8 mouse cellular contexts compared by ENCODE assay signal in the genomic region with DNA sequence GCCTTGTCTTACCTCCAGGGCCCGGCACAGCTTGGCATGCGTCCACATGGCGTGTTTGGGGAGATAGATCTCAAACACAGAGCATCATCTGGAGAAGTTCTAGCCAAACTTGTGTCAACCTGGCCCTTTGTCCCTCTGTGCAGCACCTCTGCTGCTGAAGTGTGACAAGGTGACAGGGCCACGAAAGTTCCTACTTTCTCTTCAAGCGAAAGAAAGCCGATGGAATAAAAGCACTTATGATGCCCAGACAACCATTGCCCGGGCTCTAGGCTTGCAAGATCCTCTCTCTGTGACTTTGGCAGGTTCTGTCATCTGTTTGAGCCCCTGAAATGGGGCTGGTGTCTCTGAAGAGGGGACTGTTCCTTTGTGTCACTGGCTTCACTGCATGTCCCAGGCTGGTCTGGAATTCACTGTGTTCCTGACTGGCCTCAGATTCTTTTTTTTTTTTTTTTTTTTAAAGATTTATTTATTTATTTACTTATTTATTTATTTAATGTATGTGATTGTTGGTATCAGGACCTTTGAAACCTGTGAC. TPM values are rescaled to one million over a fixed set of nuclear protein-coding genes. Genes with fewer than 3 reads are reported as not detected.
DNase-seq lines count a peak whose midpoint lies in the region; ATAC-seq and TF ChIP-seq lines count a peak whose summit lies in the region.

No protein-coding gene starts in this region.

- no peaks in the 10 kb centered on the region for H3K27me3 ChIP-seq in heart, embryonic 11.5 days (ENCODE audit: control insufficient read depth, insufficient read depth, low read length)
- no peaks in the 10 kb centered on the region for H3K27me3 ChIP-seq in ES-Bruce4 (ENCODE audit: control insufficient read depth, insufficient read depth, low read length, poor library complexity, severe bottlenecking)
- no peaks in the 10 kb centered on the region for H3K27me3 ChIP-seq in forebrain, postnatal 0 days (ENCODE audit: insufficient read depth, low read length)
- peaks cover 4% of the 10 kb centered on the region; the same call in 1 of the 2 replicates for H3K27me3 ChIP-seq in liver, embryonic 15.5 days

- no peak for TF ChIP-seq CTCF in ES-Bruce4 (IDR thresholded peaks at IDR 0.05; ENCODE audit: low read depth, low read length)
- TF ChIP-seq CTCF in forebrain, postnatal 0 days (IDR thresholded peaks at IDR 0.05; ENCODE audit: low read depth), result no peak

- H3K36me3 ChIP-seq in heart, embryonic 11.5 days (ENCODE audit: control insufficient read depth, insufficient read depth, low read length), result no peaks in the 10 kb centered on the region
- H3K36me3 ChIP-seq in ES-Bruce4 (ENCODE audit: control insufficient read depth, insufficient read depth, low read length, poor library complexity, severe bottlenecking), result peaks cover 16% of the 10 kb centered on the region
- no peaks in the 10 kb centered on the region for H3K36me3 ChIP-seq in forebrain, postnatal 0 days (ENCODE audit: insufficient read depth)
- H3K36me3 ChIP-seq in liver, embryonic 15.5 days (replicated peaks), result no peaks in the 10 kb centered on the region

- H3K4me3 ChIP-seq in heart, embryonic 11.5 days (ENCODE audit: low read depth, low read length), result peak overlapping the region; percentile 44
- H3K4me3 ChIP-seq in ES-Bruce4 (ENCODE audit: low read depth, low read length), result no peak overlapping the region
- H3K4me3 ChIP-seq in forebrain, postnatal 0 days (ENCODE audit: low read depth, low read length), result peak overlapping the region; percentile 41; the same call in 1 of the 2 replicates
- H3K4me3 ChIP-seq in liver, embryonic 15.5 days (replicated peaks), result peak overlapping the region; percentile 48; the same call in 1 of the 2 replicates

- peak overlapping the region; percentile 66 for H3K4me2 ChIP-seq in heart, embryonic 11.5 days
- H3K4me2 ChIP-seq in forebrain, postnatal 0 days (ENCODE audit: low read depth), result peak overlapping the region; percentile 72
- peak overlapping the region; percentile 59 for H3K4me2 ChIP-seq in liver, embryonic 15.5 days

- H3K9me3 ChIP-seq in heart, embryonic 11.5 days (replicated peaks; ENCODE audit: control insufficient read depth, low read length), result no peaks in the 10 kb centered on the region
- H3K9me3 ChIP-seq in ES-Bruce4 (replicated peaks; ENCODE audit: control insufficient read depth, insufficient read depth, low read length, poor library complexity, severe bottlenecking), result no peaks in the 10 kb centered on the region
- no peaks in the 10 kb centered on the region for H3K9me3 ChIP-seq in forebrain, postnatal 0 days (ENCODE audit: low read length)
- H3K9me3 ChIP-seq in liver, embryonic 15.5 days (replicated peaks), result no peaks in the 10 kb centered on the region

- no peak for TF ChIP-seq POLR2A in ES-Bruce4 (IDR thresholded peaks at IDR 0.05; ENCODE audit: insufficient read depth, low read length)

- no peak overlapping the region for H3K9ac ChIP-seq in heart, embryonic 11.5 days (ENCODE audit: low read depth, low read length)
- H3K9ac ChIP-seq in ES-Bruce4 (ENCODE audit: low read depth, poor library complexity, severe bottlenecking), result peak overlapping the region; percentile 79
- peak overlapping the region; percentile 67; the same call in 1 of the 2 replicates for H3K9ac ChIP-seq in forebrain, postnatal 0 days
- H3K9ac ChIP-seq in liver, embryonic 15.5 days, result no peak overlapping the region

- no peaks in the 10 kb centered on the region for H3K4me1 ChIP-seq in heart, embryonic 11.5 days (ENCODE audit: control insufficient read depth, insufficient read depth, low read length)
- H3K4me1 ChIP-seq in ES-Bruce4 (ENCODE audit: control insufficient read depth, insufficient read depth, low read length), result no peaks in the 10 kb centered on the region
- H3K4me1 ChIP-seq in forebrain, postnatal 0 days (ENCODE audit: insufficient read depth), result no peaks in the 10 kb centered on the region
- H3K4me1 ChIP-seq in liver, embryonic 15.5 days (replicated peaks), result no peaks in the 10 kb centered on the region

- ATAC-seq in heart, embryonic 11.5 days (replicated peaks; ENCODE audit: insufficient number of reproducible peaks, low FRiP score, low TSS enrichment), result no peak
- ATAC-seq in forebrain, postnatal 0 days, result no peak; the same call in 1 of the 2 replicates
- ATAC-seq in liver, embryonic 15.5 days (ENCODE audit: insufficient read depth), result no peak
- no peak for ATAC-seq in cerebellum, adult (ENCODE audit: insufficient number of reproducible peaks, low FRiP score, low TSS enrichment)

- no peak for DNase-seq in heart, postnatal 25 days (ENCODE audit: low spot score)
- DNase-seq in forebrain, postnatal 0 days, result peak; percentile 11
- DNase-seq in ovary, postnatal 36 days (ENCODE audit: low spot score), result no peak
- DNase-seq in adipocyte (ENCODE audit: low spot score), result no peak

- WGBS in heart, embryonic 11.5 days (ENCODE audit: insufficient replicate concordance), result 88% methylated on average over 7 of the region's 7 CpGs
- 86% methylated on average over 7 of the region's 7 CpGs for WGBS in forebrain, postnatal 0 days
- WGBS in liver, embryonic 15.5 days (ENCODE audit: insufficient replicate concordance), result 67% methylated on average over 7 of the region's 7 CpGs

- intact Hi-C loops in heart, postnatal 25 days (cut with DNase I), result no loop called here

- H3K27ac ChIP-seq in heart, embryonic 11.5 days (ENCODE audit: low read depth, low read length), result no peak overlapping the region
- no peak overlapping the region for H3K27ac ChIP-seq in ES-Bruce4 (ENCODE audit: insufficient read depth, low read length)
- H3K27ac ChIP-seq in forebrain, postnatal 0 days (ENCODE audit: low read depth, low read length), result no peak overlapping the region
- no peak overlapping the region for H3K27ac ChIP-seq in liver, embryonic 15.5 days (replicated peaks)

- no peak for TF ChIP-seq EP300 in ES-Bruce4 (IDR thresholded peaks at IDR 0.05; ENCODE audit: insufficient read depth, low read depth, low read length)

RNA-seq across cellular contexts. Expression of a gene that starts 56.0 kb away (rescaled TPM):
- polyA plus RNA-seq in heart, embryonic 11.5 days (2014; fragmentation: Nextera tagmentation; extraction: Ambion mirVana), result 34.1 and 38.3 TPM in 2 replicates
- total RNA-seq in heart, postnatal 25 days (2021), result 10 to 100 TPM; 16.9 to 17.1 TPM
- polyA plus RNA-seq in ES-Bruce4 (2011; ENCODE audit: insufficient read depth, insufficient read length, low read depth, missing spikeins), result 20.8 and 22.1 TPM in 2 replicates
- 6.5 and 9.6 TPM in 2 replicates for total RNA-seq in forebrain, postnatal 0 days (2014; rRNA removed)
- polyA plus RNA-seq in forebrain, postnatal 0 days (2015; fragmentation: Nextera tagmentation; extraction: Ambion mirVana), result 8.1 and 11.4 TPM in 2 replicates
- polyA plus RNA-seq in liver, embryonic 15.5 days (2015; fragmentation: Nextera tagmentation; extraction: Ambion mirVana), result 5.2 and 7.0 TPM in 2 replicates

Comparison
In these comparisons a context has a peak if more than half of its experiments do, and no peak if none do; other contexts are left out.
1. H3K9ac ChIP-seq: peak in ES-Bruce4 (single experiment) and forebrain, postnatal 0 days (single experiment); none in heart, embryonic 11.5 days (single experiment) and liver, embryonic 15.5 days (single experiment).
2. Peak in every context shown above with its lines, with median percentiles within 50 percentile points of each other: H3K4me2 ChIP-seq.